Mouse (Mus musculus) ovary, adult 10 weeks (tissue): ENCODE results near the gene Atad1. TPM values are rescaled to one million over a fixed set of nuclear protein-coding genes. Genes with fewer than 3 reads are reported as not detected.

ENCODE experiments used
- polyA plus RNA-seq: library from polyadenylated mRNA; stranded (reverse); fragments of 350-450 nt; fragmentation: Illumina TruSeq; extraction: RNeasy Lipid Tissue Mini Kit (QIAGEN cat#74804); gene quantifications from one replicate; pipeline ENCODE4 v1.2.3, GENCODE M21; 2014

Atad1 gene
- polyA plus RNA-seq: 338 TPM

GRCm38 (mm10) chr19:32739686-32740085, at the start of gene Atad1:
Gene Atad1 (minus strand): TSS chr19:32739786.

GRCm38 (mm10) chr19:32756900-32757725, 17.5 kb upstream of the Atad1 start, which contains the start of gene Pten:
Gene Pten (plus strand): TSS chr19:32757497.

Other genes starting within 250 kb of the Atad1 start
- 162 TPM for gene Papss2, start 144.0 kb downstream of the Atad1 start, polyA plus RNA-seq
- gene Pten, start 17.7 kb upstream of the Atad1 start, polyA plus RNA-seq: 274 TPM